ENCODE assay signal across 27 mouse cellular contexts in genomic region chr17:49974996-49975395, GRCm38 (mm10).
"Had no signal": no experiment of that assay in that cellular context is flagged by ENCODE, and none has a peak within 500 bp of the region (broad histone marks: within the 10 kb centered on the region; RNA-seq: fewer than 3 reads in every experiment).

No protein-coding gene starts in this region.

- DNase-seq: cerebellum, adult 2 months; cerebellum, adult 8-10 months; cerebellum, adult 9-10 months; cerebellum, adult 9-11 months; cerebellum, postnatal 10 days; cerebellum, postnatal 14 days; cerebellum, postnatal 25 days; cerebellum, postnatal 36 days; embryo, embryonic 11 days; forebrain, postnatal 0 days; gastrocnemius, adult 2 months; gastrocnemius, postnatal 10 days; gastrocnemius, postnatal 14 days; gastrocnemius, postnatal 25 days; gastrocnemius, postnatal 36 days; heart, adult 18-20 months had no signal

- H3K4me2 ChIP-seq: embryonic facial prominence, embryonic 12.5 days; embryonic facial prominence, embryonic 13.5 days; embryonic facial prominence, embryonic 15.5 days; forebrain, embryonic 12.5 days; forebrain, embryonic 13.5 days; forebrain, embryonic 15.5 days had no signal

- H3K27ac ChIP-seq: embryonic facial prominence, embryonic 10.5 days; embryonic facial prominence, embryonic 12.5 days; embryonic facial prominence, embryonic 13.5 days; embryonic facial prominence, embryonic 15.5 days; forebrain, embryonic 10.5 days; forebrain, embryonic 12.5 days; forebrain, embryonic 13.5 days; forebrain, embryonic 15.5 days; gastrocnemius, adult 2 months had no signal

- H3K27me3 ChIP-seq: embryonic facial prominence, embryonic 12.5 days; embryonic facial prominence, embryonic 13.5 days; embryonic facial prominence, embryonic 15.5 days; forebrain, embryonic 12.5 days; forebrain, embryonic 15.5 days had no signal

- H3K9ac ChIP-seq: embryonic facial prominence, embryonic 12.5 days; embryonic facial prominence, embryonic 13.5 days; embryonic facial prominence, embryonic 15.5 days; forebrain, embryonic 12.5 days; forebrain, embryonic 13.5 days; forebrain, embryonic 15.5 days; forebrain, postnatal 0 days had no signal

- H3K4me1 ChIP-seq: embryonic facial prominence, embryonic 10.5 days; embryonic facial prominence, embryonic 12.5 days; embryonic facial prominence, embryonic 13.5 days; embryonic facial prominence, embryonic 15.5 days; forebrain, embryonic 12.5 days had no signal

- ATAC-seq: forebrain, embryonic 13.5 days; forebrain, embryonic 14.5 days; forebrain, embryonic 15.5 days; forebrain, embryonic 16.5 days; forebrain, postnatal 0 days had no signal

- H3K9me3 ChIP-seq: embryonic facial prominence, embryonic 12.5 days; forebrain, embryonic 15.5 days had no signal

- H3K36me3 ChIP-seq: embryonic facial prominence, embryonic 10.5 days; embryonic facial prominence, embryonic 12.5 days; embryonic facial prominence, embryonic 13.5 days; embryonic facial prominence, embryonic 15.5 days; forebrain, embryonic 10.5 days; forebrain, embryonic 12.5 days; forebrain, embryonic 15.5 days had no signal

- H3K4me3 ChIP-seq: embryonic facial prominence, embryonic 10.5 days; embryonic facial prominence, embryonic 12.5 days; embryonic facial prominence, embryonic 13.5 days; embryonic facial prominence, embryonic 15.5 days; erythroblast, embryonic 14.5 days; forebrain, embryonic 10.5 days; forebrain, embryonic 12.5 days; forebrain, embryonic 13.5 days; forebrain, embryonic 15.5 days; gastrocnemius, adult 2 months had no signal
